Mouse (Mus musculus): ENCODE results near the gene Map1a. TPM values are rescaled to one million over a fixed set of nuclear protein-coding genes. Genes with fewer than 3 reads are reported as not detected.
A peak's percentile ranks its signal among the peaks of the same experiment; 100 is the strongest.

Map1a gene
- 31.2 and 46.4 TPM in 2 replicates for polyA plus RNA-seq (2015; fragmentation: Nextera tagmentation; extraction: Ambion mirVana)

GRCm38 (mm10) chr2:121288901-121289729 lies at the start of gene Map1a:
Gene Map1a, plus strand, starts transcription at chr2:121289600.
- Histone ChIP-seq H3K9me3 (no peaks in the 10 kb centered on the region), H3K4me2 (peak within 1 kb of the TSS; percentile 71), H3K4me3 (peak within 1 kb of the TSS; percentile 64), H3K27ac (replicated peaks) (peak within 1 kb of the TSS; percentile 96), H3K4me1 (replicated peaks) (peaks cover 41% of the 10 kb centered on the region), H3K36me3 (no peaks in the 10 kb centered on the region), H3K27me3 (no peaks in the 10 kb centered on the region), H3K9ac (peak within 1 kb of the TSS; percentile 74)
- peak; percentile 97 for ATAC-seq (ENCODE audit: low FRiP score, low read depth)
- whole genome bisulfite sequencing = under 1% methylated on average over 48 of the region's 48 CpGs

GRCm38 (mm10) chr2:121244099-121244498 lies 45.3 kb upstream of the Map1a start:
- Histone ChIP-seq H3K4me1 (replicated peaks) (no peaks in the 10 kb centered on the region), H3K9me3 (no peaks in the 10 kb centered on the region), H3K36me3 (peaks cover 76% of the 10 kb centered on the region), H3K9ac (no peak overlapping the region), H3K4me3 (no peak overlapping the region), H3K4me2 (no peak overlapping the region), H3K27ac (replicated peaks) (no peak overlapping the region), H3K27me3 (no peaks in the 10 kb centered on the region)
- 90% methylated on average over 5 of the region's 5 CpGs for WGBS
- ATAC-seq (ENCODE audit: low FRiP score, low read depth) = no peak

GRCm38 (mm10) chr2:121249758-121250157 lies 39.6 kb upstream of the Map1a start:
- Histone ChIP-seq H3K4me3 (no peak overlapping the region), H3K9ac (no peak overlapping the region), H3K4me2 (no peak overlapping the region), H3K9me3 (no peaks in the 10 kb centered on the region), H3K27ac (replicated peaks) (no peak overlapping the region), H3K4me1 (replicated peaks) (no peaks in the 10 kb centered on the region), H3K27me3 (no peaks in the 10 kb centered on the region), H3K36me3 (peaks cover 96% of the 10 kb centered on the region)
- 91% methylated on average over 2 of the region's 2 CpGs for WGBS
- no peak for ATAC-seq (ENCODE audit: low FRiP score, low read depth)

GRCm38 (mm10) chr2:121268446-121268845 lies 21.0 kb upstream of the Map1a start:
- Histone ChIP-seq H3K27ac (replicated peaks) (no peak overlapping the region), H3K4me3 (no peak overlapping the region), H3K9me3 (no peaks in the 10 kb centered on the region), H3K27me3 (no peaks in the 10 kb centered on the region), H3K36me3 (peaks cover 25% of the 10 kb centered on the region), H3K4me2 (peak overlapping the region; percentile 5; the same call in 1 of the 2 replicates), H3K4me1 (replicated peaks) (peaks cover 47% of the 10 kb centered on the region), H3K9ac (no peak overlapping the region)
- ATAC-seq (ENCODE audit: low FRiP score, low read depth) = no peak
- WGBS = 75% methylated on average over 8 of the region's 8 CpGs

- H3K9me3 ChIP-seq = no peaks in the 10 kb centered on the region
- peak overlapping the region; percentile 56 for H3K4me2 ChIP-seq
- H3K36me3 ChIP-seq = peaks cover 20% of the 10 kb centered on the region
- peak; percentile 86 for ATAC-seq (ENCODE audit: low FRiP score, low read depth)
- H3K27ac ChIP-seq (replicated peaks) = peak overlapping the region; percentile 98
- H3K9ac ChIP-seq = peak overlapping the region; percentile 90
- H3K27me3 ChIP-seq = no peaks in the 10 kb centered on the region
- peaks cover 47% of the 10 kb centered on the region for H3K4me1 ChIP-seq (replicated peaks)
- peak overlapping the region; percentile 87 for H3K4me3 ChIP-seq
- under 1% methylated on average over 34 of the region's 35 CpGs for WGBS
Measured at GRCm38 (mm10) chr2:121270521-121271235, 18.7 kb upstream of the Map1a start.

GRCm38 (mm10) chr2:121271236-121271927 lies 18.0 kb upstream of the Map1a start, which contains the start of gene Trp53bp1:
Gene Trp53bp1, minus strand, starts transcription at chr2:121271407.
- peak within 1 kb of the TSS; percentile 87 for H3K4me3 ChIP-seq
- peak within 1 kb of the TSS; percentile 98 for H3K27ac ChIP-seq (replicated peaks)
- under 1% methylated on average over 37 of the region's 37 CpGs for WGBS
- peak within 1 kb of the TSS; percentile 56 for H3K4me2 ChIP-seq
- H3K9ac ChIP-seq = peak within 1 kb of the TSS; percentile 90
- H3K27me3 ChIP-seq = no peaks in the 10 kb centered on the region
- H3K9me3 ChIP-seq = no peaks in the 10 kb centered on the region
- H3K4me1 ChIP-seq (replicated peaks) = peaks cover 47% of the 10 kb centered on the region
- ATAC-seq (ENCODE audit: low FRiP score, low read depth) = peak; percentile 99
- H3K36me3 ChIP-seq = peaks cover 20% of the 10 kb centered on the region

- peak overlapping the region; percentile 56 for H3K4me2 ChIP-seq
- WGBS = 12% methylated on average over 4 of the region's 4 CpGs
- peaks cover 15% of the 10 kb centered on the region for H3K36me3 ChIP-seq
- peaks cover 43% of the 10 kb centered on the region for H3K4me1 ChIP-seq (replicated peaks)
- H3K9me3 ChIP-seq = no peaks in the 10 kb centered on the region
- H3K4me3 ChIP-seq = peak overlapping the region; percentile 87
- no peak for ATAC-seq (ENCODE audit: low FRiP score, low read depth)
- peak overlapping the region; percentile 54 for H3K9ac ChIP-seq
- no peaks in the 10 kb centered on the region for H3K27me3 ChIP-seq
- H3K27ac ChIP-seq (replicated peaks) = peak overlapping the region; percentile 98
Measured at GRCm38 (mm10) chr2:121271928-121272516, 17.4 kb upstream of the Map1a start.

GRCm38 (mm10) chr2:121287850-121288249 lies 1.6 kb upstream of the Map1a start:
- peak overlapping the region; percentile 71 for H3K4me2 ChIP-seq
- no peak overlapping the region for H3K9ac ChIP-seq
- WGBS = 25% methylated on average over 2 of the region's 2 CpGs

GRCm38 (mm10) chr2:121289730-121290540 lies 535 bp downstream of the Map1a start:
- Histone ChIP-seq H3K4me2 (peak overlapping the region; percentile 71), H3K4me3 (peak overlapping the region; percentile 64), H3K27me3 (no peaks in the 10 kb centered on the region), H3K9ac (peak overlapping the region; percentile 74), H3K9me3 (no peaks in the 10 kb centered on the region), H3K36me3 (no peaks in the 10 kb centered on the region), H3K4me1 (replicated peaks) (peaks cover 50% of the 10 kb centered on the region), H3K27ac (replicated peaks) (peak overlapping the region; percentile 96)
- 2% methylated on average over 36 of the region's 36 CpGs for WGBS
- peak; percentile 70 for ATAC-seq (ENCODE audit: low FRiP score, low read depth)

More at GRCm38 (mm10) chr2:121287850-121288249, 1.6 kb upstream of the Map1a start:
- H3K9me3 ChIP-seq = no peaks in the 10 kb centered on the region
- no peaks in the 10 kb centered on the region for H3K27me3 ChIP-seq
- peaks cover 34% of the 10 kb centered on the region for H3K4me1 ChIP-seq (replicated peaks)
- no peak for ATAC-seq (ENCODE audit: low FRiP score, low read depth)
- no peak overlapping the region for H3K4me3 ChIP-seq
- H3K36me3 ChIP-seq = no peaks in the 10 kb centered on the region
- peak overlapping the region; percentile 96 for H3K27ac ChIP-seq (replicated peaks)

- peaks cover 65% of the 10 kb centered on the region for H3K4me1 ChIP-seq (replicated peaks)
- H3K36me3 ChIP-seq = no peaks in the 10 kb centered on the region
- H3K4me3 ChIP-seq = no peak overlapping the region
- H3K27ac ChIP-seq (replicated peaks) = no peak overlapping the region
- ATAC-seq (ENCODE audit: low FRiP score, low read depth) = no peak
- H3K9me3 ChIP-seq = no peaks in the 10 kb centered on the region
- H3K4me2 ChIP-seq = no peak overlapping the region
- WGBS = 68% methylated on average over 5 of the region's 5 CpGs
- no peaks in the 10 kb centered on the region for H3K27me3 ChIP-seq
- H3K9ac ChIP-seq = no peak overlapping the region
Measured at GRCm38 (mm10) chr2:121292316-121293013, 3.1 kb downstream of the Map1a start.
